Mouse (Mus musculus): ENCODE measurements around the gene Elfn2. TPM values are rescaled to one million over a fixed set of nuclear protein-coding genes. Genes with fewer than 3 reads are reported as not detected.

The Elfn2 gene
- polyA plus RNA-seq, 1 experiment from 2014 or later, result 0.13 TPM

GRCm38 (mm10) chr15:78669221-78669871 is 49.2 kb downstream of the Elfn2 start:
- TF ChIP-seq CTCF (IDR thresholded peaks at IDR 0.05; ENCODE audit: low read depth), result no peak
- Histone ChIP-seq H3K4me1 (replicated peaks; ENCODE audit: insufficient read depth, low read length) (no peaks in the 10 kb centered on the region), H3K36me3 (ENCODE audit: insufficient read depth, low read length) (no peaks in the 10 kb centered on the region), H3K4me2 (ENCODE audit: low read length) (no peak overlapping the region), H3K27ac (no peak overlapping the region), H3K27me3 (ENCODE audit: insufficient read depth, low read length) (peaks cover 16% of the 10 kb centered on the region; the same call in 1 of the 2 replicates), H3K9me3 (replicated peaks; ENCODE audit: low read length) (no peaks in the 10 kb centered on the region), H3K4me3 (replicated peaks; ENCODE audit: low read depth, low read length) (no peak overlapping the region), H3K9ac (ENCODE audit: low read depth, low read length) (no peak overlapping the region)
- 55% methylated on average over 10 of the region's 10 CpGs for WGBS
- ATAC-seq (replicated peaks; ENCODE audit: low FRiP score, low read depth) (no peak), DNase-seq (ENCODE audit: low spot score) (no peak)

GRCm38 (mm10) chr15:78664268-78664667 is 54.3 kb downstream of the Elfn2 start:
- no peak overlapping the region for H3K27ac ChIP-seq
- no peak for TF ChIP-seq CTCF (IDR thresholded peaks at IDR 0.05; ENCODE audit: low read depth)
- DNase-seq (ENCODE audit: low spot score), result peak; percentile 21
- no peaks in the 10 kb centered on the region for H3K9me3 ChIP-seq (replicated peaks; ENCODE audit: low read length)
- no peak overlapping the region for H3K4me2 ChIP-seq (ENCODE audit: low read length)
- no peak overlapping the region for H3K9ac ChIP-seq (ENCODE audit: low read depth, low read length)
- WGBS, result 51% methylated on average over 5 of the region's 5 CpGs
- 0 out of 2 replicates have a peak, but pooled peaks have one; percentile 16 for ATAC-seq (replicated peaks; ENCODE audit: low FRiP score, low read depth)
- H3K27me3 ChIP-seq (ENCODE audit: insufficient read depth, low read length), result no peaks in the 10 kb centered on the region
- H3K36me3 ChIP-seq (ENCODE audit: insufficient read depth, low read length), result no peaks in the 10 kb centered on the region
- no peak overlapping the region for H3K4me3 ChIP-seq (replicated peaks; ENCODE audit: low read depth, low read length)
- H3K4me1 ChIP-seq (replicated peaks; ENCODE audit: insufficient read depth, low read length), result no peaks in the 10 kb centered on the region

DNA sequence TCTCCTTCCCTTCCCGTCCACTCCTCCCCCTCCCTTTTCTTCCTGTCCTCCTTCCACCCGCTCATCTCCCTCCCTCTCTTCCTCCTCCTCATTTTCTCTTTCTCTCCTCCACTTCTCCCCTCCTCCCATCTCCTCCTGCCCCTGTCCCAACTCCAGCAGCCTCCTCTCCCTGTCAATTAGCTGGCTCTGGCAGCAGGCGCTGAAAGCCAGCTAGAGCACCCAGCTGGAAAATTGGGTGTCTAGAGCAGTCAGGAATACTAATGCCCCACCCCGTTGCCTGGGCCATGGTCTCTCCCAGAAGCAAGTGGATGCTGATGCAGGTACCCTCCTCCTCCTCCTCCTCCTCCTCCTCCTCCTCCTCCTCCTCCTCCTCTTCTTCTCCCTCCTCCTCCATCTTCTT is 67.4 kb downstream of the Elfn2 start:
- H3K36me3 ChIP-seq (ENCODE audit: insufficient read depth, low read length), result no peaks in the 10 kb centered on the region
- no peaks in the 10 kb centered on the region for H3K4me1 ChIP-seq (replicated peaks; ENCODE audit: insufficient read depth, low read length)
- H3K27me3 ChIP-seq (ENCODE audit: insufficient read depth, low read length), result no peaks in the 10 kb centered on the region
- H3K27ac ChIP-seq, result no peak overlapping the region
- 19% methylated on average over 4 of the region's 4 CpGs for WGBS
- no peaks in the 10 kb centered on the region for H3K9me3 ChIP-seq (replicated peaks; ENCODE audit: low read length)
- DNase-seq (ENCODE audit: low spot score) (no peak), ATAC-seq (replicated peaks; ENCODE audit: low FRiP score, low read depth) (no peak)
- no peak overlapping the region for H3K4me2 ChIP-seq (ENCODE audit: low read length)
- no peak overlapping the region for H3K4me3 ChIP-seq (replicated peaks; ENCODE audit: low read depth, low read length)
- no peak overlapping the region for H3K9ac ChIP-seq (ENCODE audit: low read depth, low read length)
- no peak for TF ChIP-seq CTCF (IDR thresholded peaks at IDR 0.05; ENCODE audit: low read depth)

- TF ChIP-seq CTCF (IDR thresholded peaks at IDR 0.05; ENCODE audit: low read depth), result no peak
- Histone ChIP-seq H3K36me3 (ENCODE audit: insufficient read depth, low read length) (no peaks in the 10 kb centered on the region), H3K4me2 (ENCODE audit: low read length) (no peak overlapping the region), H3K27me3 (ENCODE audit: insufficient read depth, low read length) (no peaks in the 10 kb centered on the region), H3K4me3 (replicated peaks; ENCODE audit: low read depth, low read length) (no peak overlapping the region), H3K4me1 (replicated peaks; ENCODE audit: insufficient read depth, low read length) (no peaks in the 10 kb centered on the region), H3K27ac (no peak overlapping the region), H3K9me3 (replicated peaks; ENCODE audit: low read length) (no peaks in the 10 kb centered on the region), H3K9ac (ENCODE audit: low read depth, low read length) (no peak overlapping the region)
- DNase-seq (ENCODE audit: low spot score) (no peak), ATAC-seq (replicated peaks; ENCODE audit: low FRiP score, low read depth) (no peak)
- 76% methylated on average over 4 of the region's 4 CpGs for WGBS
Measured at GRCm38 (mm10) chr15:78647746-78648145, 70.8 kb downstream of the Elfn2 start.

DNA sequence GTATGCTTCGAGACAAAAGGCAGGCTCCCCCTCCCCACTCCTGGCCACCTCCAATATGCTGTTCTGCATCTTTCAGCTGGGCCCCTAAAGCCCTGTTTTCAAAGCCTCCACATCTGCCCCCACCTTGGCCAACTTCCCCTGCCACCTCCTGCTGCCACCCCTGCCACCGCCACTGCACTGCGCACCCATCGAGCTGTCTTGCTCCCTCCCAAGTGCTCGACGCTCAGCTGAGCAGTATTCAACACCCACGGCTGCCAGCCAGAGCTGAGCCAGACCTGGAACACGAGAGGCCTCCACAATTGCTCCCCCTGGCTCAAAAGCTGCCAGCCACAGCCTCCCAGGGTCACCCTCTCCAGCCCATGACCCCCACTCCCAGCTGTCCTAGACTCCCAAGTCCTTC is 74.0 kb downstream of the Elfn2 start:
- H3K9ac ChIP-seq (ENCODE audit: low read depth, low read length), result no peak overlapping the region
- 50% methylated on average over 8 of the region's 8 CpGs for WGBS
- no peak overlapping the region for H3K4me3 ChIP-seq (replicated peaks; ENCODE audit: low read depth, low read length)
- no peaks in the 10 kb centered on the region for H3K27me3 ChIP-seq (ENCODE audit: insufficient read depth, low read length)
- ATAC-seq (replicated peaks; ENCODE audit: low FRiP score, low read depth), result no peak
- no peak for TF ChIP-seq CTCF (IDR thresholded peaks at IDR 0.05; ENCODE audit: low read depth)
- H3K36me3 ChIP-seq (ENCODE audit: insufficient read depth, low read length), result no peaks in the 10 kb centered on the region
- H3K4me1 ChIP-seq (replicated peaks; ENCODE audit: insufficient read depth, low read length), result no peaks in the 10 kb centered on the region
- H3K9me3 ChIP-seq (replicated peaks; ENCODE audit: low read length), result no peaks in the 10 kb centered on the region
- no peak overlapping the region for H3K27ac ChIP-seq
- no peak for DNase-seq (ENCODE audit: low spot score)
- H3K4me2 ChIP-seq (ENCODE audit: low read length), result no peak overlapping the region

DNA sequence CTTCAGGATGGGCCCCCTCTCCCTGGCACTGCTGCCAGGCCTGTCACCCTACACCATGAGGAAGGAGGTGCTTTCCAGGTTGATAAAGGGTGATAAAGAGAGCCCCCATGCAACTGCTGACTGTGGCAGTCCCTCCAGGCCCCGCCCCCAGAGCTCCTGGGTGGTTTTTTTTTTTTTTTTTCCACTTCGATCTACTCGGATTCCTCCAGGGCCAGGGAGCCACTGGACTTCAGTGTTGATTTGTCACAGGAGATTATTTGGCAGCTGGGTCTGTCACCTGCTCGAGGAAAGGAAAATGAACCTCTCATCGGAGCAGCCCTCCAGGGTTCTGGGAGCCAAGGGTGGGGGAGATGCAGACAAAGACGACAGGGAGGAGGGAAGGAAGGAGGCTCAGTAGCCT is 74.9 kb downstream of the Elfn2 start:
- Histone ChIP-seq H3K4me1 (replicated peaks; ENCODE audit: insufficient read depth, low read length) (no peaks in the 10 kb centered on the region), H3K4me2 (ENCODE audit: low read length) (no peak overlapping the region), H3K9ac (ENCODE audit: low read depth, low read length) (no peak overlapping the region), H3K36me3 (ENCODE audit: insufficient read depth, low read length) (no peaks in the 10 kb centered on the region), H3K9me3 (replicated peaks; ENCODE audit: low read length) (no peaks in the 10 kb centered on the region), H3K27me3 (ENCODE audit: insufficient read depth, low read length) (no peaks in the 10 kb centered on the region), H3K27ac (no peak overlapping the region), H3K4me3 (replicated peaks; ENCODE audit: low read depth, low read length) (no peak overlapping the region)
- 13% methylated on average over 6 of the region's 6 CpGs for WGBS
- no peak for TF ChIP-seq CTCF (IDR thresholded peaks at IDR 0.05; ENCODE audit: low read depth)
- ATAC-seq (replicated peaks; ENCODE audit: low FRiP score, low read depth) (no peak), DNase-seq (ENCODE audit: low spot score) (no peak)

- no peak for TF ChIP-seq CTCF (IDR thresholded peaks at IDR 0.05; ENCODE audit: low read depth)
- no peaks in the 10 kb centered on the region for H3K9me3 ChIP-seq (replicated peaks; ENCODE audit: low read length)
- H3K27me3 ChIP-seq (ENCODE audit: insufficient read depth, low read length), result no peaks in the 10 kb centered on the region
- H3K4me1 ChIP-seq (replicated peaks; ENCODE audit: insufficient read depth, low read length), result no peaks in the 10 kb centered on the region
- ATAC-seq (replicated peaks; ENCODE audit: low FRiP score, low read depth), result no peak
- no peaks in the 10 kb centered on the region for H3K36me3 ChIP-seq (ENCODE audit: insufficient read depth, low read length)
- WGBS, result 11% methylated on average over 7 of the region's 7 CpGs
- H3K4me2 ChIP-seq (ENCODE audit: low read length), result no peak overlapping the region
- H3K9ac ChIP-seq (ENCODE audit: low read depth, low read length), result no peak overlapping the region
- DNase-seq (ENCODE audit: low spot score), result peak; percentile 46
- no peak overlapping the region for H3K27ac ChIP-seq
- H3K4me3 ChIP-seq (replicated peaks; ENCODE audit: low read depth, low read length), result no peak overlapping the region
Measured at GRCm38 (mm10) chr15:78635231-78635630, 83.3 kb downstream of the Elfn2 start.
